Mouse (Mus musculus) R1 (cell line): ENCODE measurements around the gene Hist2h3c1.
"Not testable (repeated sequence)": the region's sequence is repeated elsewhere in the genome, so short reads cannot be mapped to it uniquely, and the experiment has no call there.

Experiments
- DNase-seq: peaks from one replicate; pipeline ENCODE4 v3.0.0-alpha.2; 2018; ENCODE audit warnings: low read depth, low spot score

The Hist2h3c1 gene

GRCm38 (mm10) chr3:96255926-96256593 is 9.6 kb downstream of the Hist2h3c1 start:
- DNase-seq = no peak

- no peak for DNase-seq
These were observed 10.7 kb downstream of the Hist2h3c1 start for GRCm38 (mm10) chr3:96257190-96257589.

- no peak for DNase-seq
These were observed 13.7 kb downstream of the Hist2h3c1 start for GRCm38 (mm10) chr3:96260220-96260619.

GRCm38 (mm10) chr3:96261623-96262022 is 15.1 kb downstream of the Hist2h3c1 start:
- DNase-seq = no peak

GRCm38 (mm10) chr3:96262216-96262875 is 15.9 kb downstream of the Hist2h3c1 start:
- DNase-seq = peak; percentile 93

- DNase-seq = peak; percentile 96
These were observed 16.6 kb downstream of the Hist2h3c1 start, which contains the start of gene Hist2h4 for GRCm38 (mm10) chr3:96262979-96263550. Hist2h4 (minus strand) TSS chr3:96263311.

GRCm38 (mm10) chr3:96263558-96264403 is 17.3 kb downstream of the Hist2h3c1 start:
- DNase-seq = peak; percentile 55

GRCm38 (mm10) chr3:96264404-96264949 is 18.0 kb downstream of the Hist2h3c1 start:
- no peak for DNase-seq

- no peak for DNase-seq
These were observed 19.7 kb downstream of the Hist2h3c1 start for GRCm38 (mm10) chr3:96266132-96266710.

GRCm38 (mm10) chr3:96267541-96267940 is 21.1 kb downstream of the Hist2h3c1 start:
- no peak for DNase-seq

- peak; percentile 94 for DNase-seq
These were observed 21.7 kb downstream of the Hist2h3c1 start, which contains the start of gene Hist2h3b for GRCm38 (mm10) chr3:96268051-96268775. Hist2h3b (plus strand) TSS chr3:96268654.

- DNase-seq = not testable (repeated sequence)
These were observed 22.4 kb downstream of the Hist2h3c1 start for GRCm38 (mm10) chr3:96268776-96269378.

GRCm38 (mm10) chr3:96269511-96270474 is 23.3 kb downstream of the Hist2h3c1 start, which contains the start of gene Hist2h2bb:
Hist2h2bb (plus strand) TSS chr3:96269752.
- DNase-seq = peak; percentile 99

GRCm38 (mm10) chr3:96273591-96274465 is 27.3 kb downstream of the Hist2h3c1 start:
- peak; percentile 61 for DNase-seq

GRCm38 (mm10) chr3:96277428-96277799 is 30.9 kb downstream of the Hist2h3c1 start:
- peak; percentile 78 for DNase-seq

- peak; percentile 94 for DNase-seq
These were observed 31.5 kb downstream of the Hist2h3c1 start for GRCm38 (mm10) chr3:96277800-96278624.

GRCm38 (mm10) chr3:96280660-96281059 is 34.2 kb downstream of the Hist2h3c1 start:
- peak; percentile 53 for DNase-seq
